Mouse (Mus musculus) erythroblast, adult 5-6 weeks (primary cell): ENCODE measurements around the gene Mbnl1. TPM values are rescaled to one million over a fixed set of nuclear protein-coding genes. Genes with fewer than 3 reads are reported as not detected.
"Not testable (repeated sequence)": the region's sequence is repeated elsewhere in the genome, so short reads cannot be mapped to it uniquely, and the experiment has no call there.

Experiments used
- ATAC-seq: replicated peaks from 2 replicates; pipeline ENCODE4 v1.8.0; 2016; ENCODE audit warnings: moderate number of reproducible peaks, mild to moderate bottlenecking, moderate TSS enrichment, inconsistent platforms; ENCODE audit not compliant: poor library complexity, low FRiP score, severe bottlenecking
- total RNA-seq, 2 experiments: library from RNA; stranded (forward) in 1 of 2; stranded (reverse) in 1 of 2; fragments of 150-400 nt in 1 of 2; fragments of 200-764, 138-1000 nt in 1 of 2; gene quantifications; 2 replicates each; pipeline versions ENCODE4 v1.2.3 to v1.2.4; 2015 to 2017; ENCODE audit warnings: low replicate concordance in 2 of 2

The Mbnl1 gene
- 251 and 271 TPM in 2 replicates for total RNA-seq (2015; ENCODE audit: low replicate concordance)
- total RNA-seq (2017; ENCODE audit: low replicate concordance) = 225 and 231 TPM in 2 replicates

- ATAC-seq = peak; percentile 34; the same call in 1 of the 2 replicates
These were observed at the start of gene Mbnl1 for GRCm38 (mm10) chr3:60472681-60473177. Gene Mbnl1, plus strand, starts transcription at chr3:60472830.

GRCm38 (mm10) chr3:60424148-60424547 is 48.5 kb upstream of the Mbnl1 start:
- ATAC-seq = no peak

GRCm38 (mm10) chr3:60429049-60429448 is 43.6 kb upstream of the Mbnl1 start:
- ATAC-seq = peak; percentile 67

- no peak for ATAC-seq
These were observed 35.4 kb upstream of the Mbnl1 start for GRCm38 (mm10) chr3:60437254-60437653.

- ATAC-seq = no peak
These were observed 34.9 kb upstream of the Mbnl1 start for GRCm38 (mm10) chr3:60437678-60438232.

GRCm38 (mm10) chr3:60438715-60439114 is 33.9 kb upstream of the Mbnl1 start:
- no peak for ATAC-seq

- no peak for ATAC-seq
These were observed 10.7 kb upstream of the Mbnl1 start for GRCm38 (mm10) chr3:60461828-60462521.

- not testable (repeated sequence) for ATAC-seq
These were observed 4.0 kb upstream of the Mbnl1 start for GRCm38 (mm10) chr3:60468667-60469066.

- ATAC-seq = not testable (repeated sequence)
These were observed 3.3 kb upstream of the Mbnl1 start for GRCm38 (mm10) chr3:60469170-60469805.

GRCm38 (mm10) chr3:60472011-60472680 is 484 bp upstream of the Mbnl1 start:
- ATAC-seq = peak; percentile 44; the same call in 1 of the 2 replicates

- ATAC-seq = peak; percentile 67
These were observed 1.4 kb downstream of the Mbnl1 start for GRCm38 (mm10) chr3:60473861-60474653.

- ATAC-seq = peak; percentile 40; the same call in 1 of the 2 replicates
These were observed 2.0 kb downstream of the Mbnl1 start for GRCm38 (mm10) chr3:60474654-60474972.

GRCm38 (mm10) chr3:60475055-60475454 is 2.4 kb downstream of the Mbnl1 start:
- no peak; the same call in 1 of the 2 replicates for ATAC-seq

GRCm38 (mm10) chr3:60476751-60477255 is 4.2 kb downstream of the Mbnl1 start:
- ATAC-seq = no peak

GRCm38 (mm10) chr3:60478433-60478832 is 5.8 kb downstream of the Mbnl1 start:
- no peak for ATAC-seq

- no peak for ATAC-seq
These were observed 8.1 kb downstream of the Mbnl1 start for GRCm38 (mm10) chr3:60480716-60481115.

GRCm38 (mm10) chr3:60481740-60482399 is 9.2 kb downstream of the Mbnl1 start:
- no peak for ATAC-seq

GRCm38 (mm10) chr3:60483305-60483704 is 10.7 kb downstream of the Mbnl1 start:
- no peak for ATAC-seq
